Mouse (Mus musculus): Measurements from ENCODE around the gene Fbxl18.

DNA sequence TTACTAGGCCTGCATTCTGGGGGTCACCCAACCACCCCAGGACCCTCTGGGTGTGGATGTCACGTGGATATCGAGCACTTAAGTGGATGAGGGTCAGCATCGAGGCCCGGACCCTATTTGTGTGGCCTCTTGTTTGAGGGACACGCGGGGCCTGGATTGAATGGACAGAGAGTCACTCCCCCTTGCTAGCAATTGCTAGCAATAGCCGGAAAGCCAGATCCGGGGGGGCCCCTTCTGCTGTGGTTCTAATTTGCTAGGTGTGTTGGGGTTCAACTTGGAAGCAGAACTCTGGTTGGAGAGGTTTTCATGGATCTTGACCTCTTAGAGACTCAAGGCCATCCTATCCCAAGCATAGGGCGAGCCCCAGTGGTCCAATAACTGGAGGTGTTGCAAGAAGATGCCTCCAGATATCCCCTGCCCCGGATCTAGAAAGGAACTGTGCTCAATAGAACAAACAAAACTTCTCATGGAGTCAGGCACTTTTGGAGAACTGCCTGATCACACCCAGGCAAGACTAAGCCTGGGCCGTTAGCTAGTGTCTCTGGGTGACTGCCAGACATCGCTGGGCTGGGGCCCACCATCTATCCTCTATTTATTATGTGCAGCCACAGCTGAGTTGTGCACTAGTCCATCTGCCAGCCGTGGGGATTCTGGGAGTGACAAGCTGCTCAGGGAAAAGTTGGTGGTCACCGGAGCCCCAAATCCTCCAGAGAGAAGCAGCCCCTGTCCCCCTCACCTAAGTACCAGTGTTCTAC lies 12.0 kb upstream of the Fbxl18 start:
- TF ChIP-seq CTCF (conservative IDR thresholded peaks at IDR 0.05; ENCODE audit: low read length): no peak
- no peak for TF ChIP-seq NANOG (IDR thresholded peaks at IDR 0.05; ENCODE audit: borderline replicate concordance, low read length)
